Mouse (Mus musculus) midbrain, embryonic 10.5 days (tissue): Measurements from ENCODE around the gene Fuz. TPM values are rescaled to one million over a fixed set of nuclear protein-coding genes. Genes with fewer than 3 reads are reported as not detected.
A peak's percentile ranks its signal among the peaks of the same experiment; 100 is the strongest.

ENCODE experiments used
- DNase-seq: peaks from one replicate; pipeline ENCODE4 v3.0.0-alpha.2; 2017; ENCODE audit warnings: low spot score
- H3K27ac ChIP-seq: fragments of 300-500 bp; sonication (generic); replicated peaks from 2 replicates; pipeline ENCODE4 v1.5.1; 2016; ENCODE audit warnings: mild to moderate bottlenecking
- H3K27me3 ChIP-seq: fragments of 300-500 bp; sonication (generic); 2 replicates; pipeline ENCODE4 v1.6.1; 2016; ENCODE audit warnings: low read depth, mild to moderate bottlenecking; ENCODE audit not compliant: poor library complexity, severe bottlenecking
- H3K36me3 ChIP-seq: fragments of 300-500 bp; sonication (generic); 2 replicates; pipeline ENCODE4 v1.6.1; 2016; ENCODE audit warnings: mild to moderate bottlenecking, moderate library complexity
- H3K4me1 ChIP-seq: fragments of 300-500 bp; sonication (generic); 2 replicates; pipeline ENCODE4 v1.6.1; 2016
- H3K4me3 ChIP-seq: fragments of 300-500 bp; sonication (generic); 2 replicates; pipeline ENCODE4 v1.5.1; 2016; ENCODE audit warnings: mild to moderate bottlenecking, moderate library complexity
- H3K9me3 ChIP-seq: fragments of 300-500 bp; sonication (generic); replicated peaks from 2 replicates; pipeline ENCODE4 v1.6.1; 2016; ENCODE audit warnings: mild to moderate bottlenecking
- WGBS: fragments of 180-500 bp; shearing (Covaris S2); methylation state at CpG from one replicate; pipeline ENCODE4 v1.1.7; 2016; 5-methylcytosine and 5-hydroxymethylcytosine counted together
- polyA plus RNA-seq: library from polyadenylated mRNA; unstranded; fragments of >200 nt; fragmentation: Nextera tagmentation; extraction: Ambion mirVana; gene quantifications from 2 replicates; pipeline ENCODE4 v1.2.1, GENCODE M21; 2016

Gene Fuz
- polyA plus RNA-seq, 1 experiment from 2014 or later = 30.6 TPM

- H3K27me3 ChIP-seq = no peaks in the 10 kb centered on the region
- H3K4me1 ChIP-seq = peaks cover 19% of the 10 kb centered on the region
- no peak overlapping the region for H3K4me3 ChIP-seq
- no peak for DNase-seq
- H3K27ac ChIP-seq = no peak overlapping the region
- H3K36me3 ChIP-seq = peaks cover 100% of the 10 kb centered on the region
- WGBS = 93% methylated on average over 3 of the region's 3 CpGs
- no peaks in the 10 kb centered on the region for H3K9me3 ChIP-seq
These were observed 12.8 kb upstream of the Fuz start for GRCm38 (mm10) chr7:44883036-44883435.

- H3K4me1 ChIP-seq = peaks cover 34% of the 10 kb centered on the region
- H3K27me3 ChIP-seq = no peaks in the 10 kb centered on the region
- H3K4me3 ChIP-seq = no peak overlapping the region
- WGBS = 98% methylated on average over 5 of the region's 5 CpGs
- peaks cover 100% of the 10 kb centered on the region for H3K36me3 ChIP-seq
- no peak for DNase-seq
- no peak overlapping the region for H3K27ac ChIP-seq
- H3K9me3 ChIP-seq = no peaks in the 10 kb centered on the region
These were observed 11.2 kb upstream of the Fuz start for GRCm38 (mm10) chr7:44884637-44885036.

- Histone ChIP-seq H3K27me3 (no peaks in the 10 kb centered on the region), H3K36me3 (peaks cover 91% of the 10 kb centered on the region), H3K4me1 (peaks cover 53% of the 10 kb centered on the region), H3K4me3 (no peak overlapping the region), H3K27ac (no peak overlapping the region), H3K9me3 (no peaks in the 10 kb centered on the region)
- DNase-seq = no peak
- 91% methylated on average over 7 of the region's 7 CpGs for WGBS
These were observed 8.9 kb upstream of the Fuz start for GRCm38 (mm10) chr7:44886964-44887363.

- Histone ChIP-seq H3K4me1 (peaks cover 59% of the 10 kb centered on the region), H3K27me3 (no peaks in the 10 kb centered on the region), H3K36me3 (peaks cover 76% of the 10 kb centered on the region), H3K4me3 (0 out of 2 replicates have a peak overlapping the region, but pooled peaks have one; percentile 9), H3K27ac (no peak overlapping the region; the same call in 1 of the 2 replicates), H3K9me3 (no peaks in the 10 kb centered on the region)
- no peak for DNase-seq
- 96% methylated on average over 13 of the region's 13 CpGs for WGBS
These were observed 7.4 kb upstream of the Fuz start for GRCm38 (mm10) chr7:44888256-44889105.

GRCm38 (mm10) chr7:44890180-44890579, 5.7 kb upstream of the Fuz start:
- H3K4me1 ChIP-seq = peaks cover 76% of the 10 kb centered on the region
- WGBS = 92% methylated on average over 7 of the region's 7 CpGs

GRCm38 (mm10) chr7:44890737-44891136, 5.1 kb upstream of the Fuz start:
- peak overlapping the region; percentile 95 for H3K27ac ChIP-seq
- H3K36me3 ChIP-seq = peaks cover 53% of the 10 kb centered on the region
- peaks cover 76% of the 10 kb centered on the region for H3K4me1 ChIP-seq
- peak overlapping the region; percentile 90 for H3K4me3 ChIP-seq
- no peaks in the 10 kb centered on the region for H3K27me3 ChIP-seq
- 90% methylated on average over 4 of the region's 4 CpGs for WGBS
- H3K9me3 ChIP-seq = no peaks in the 10 kb centered on the region
- no peak for DNase-seq

More at GRCm38 (mm10) chr7:44890180-44890579, 5.7 kb upstream of the Fuz start:
- no peaks in the 10 kb centered on the region for H3K27me3 ChIP-seq
- H3K4me3 ChIP-seq = peak overlapping the region; percentile 90
- peaks cover 59% of the 10 kb centered on the region for H3K36me3 ChIP-seq
- DNase-seq = no peak
- 0 out of 2 replicates have a peak overlapping the region, but pooled peaks have one; percentile 95 for H3K27ac ChIP-seq
- no peaks in the 10 kb centered on the region for H3K9me3 ChIP-seq

- Histone ChIP-seq H3K9me3 (no peaks in the 10 kb centered on the region), H3K36me3 (peaks cover 45% of the 10 kb centered on the region), H3K4me1 (peaks cover 73% of the 10 kb centered on the region), H3K27me3 (no peaks in the 10 kb centered on the region), H3K4me3 (peak overlapping the region; percentile 90), H3K27ac (peak overlapping the region; percentile 95)
- DNase-seq = no peak
- WGBS = 33% methylated on average over 6 of the region's 6 CpGs
These were observed 4.3 kb upstream of the Fuz start for GRCm38 (mm10) chr7:44891611-44892010.

- H3K9me3 ChIP-seq = no peaks in the 10 kb centered on the region
- peaks cover 74% of the 10 kb centered on the region for H3K4me1 ChIP-seq
- peaks cover 39% of the 10 kb centered on the region for H3K36me3 ChIP-seq
- peak; percentile 96 for DNase-seq
- no peaks in the 10 kb centered on the region for H3K27me3 ChIP-seq
- H3K4me3 ChIP-seq = peak within 1 kb of the TSS; percentile 90
- H3K27ac ChIP-seq = peak within 1 kb of the TSS; percentile 95
- WGBS = under 1% methylated on average over 56 of the region's 56 CpGs
These were observed 3.5 kb upstream of the Fuz start, which contains the start of gene Med25 for GRCm38 (mm10) chr7:44892276-44892921. Gene Med25, minus strand, starts transcription at chr7:44892712.

GRCm38 (mm10) chr7:44893197-44893596, 2.7 kb upstream of the Fuz start:
- H3K4me1 ChIP-seq = peaks cover 80% of the 10 kb centered on the region
- 15% methylated on average over 8 of the region's 8 CpGs for WGBS
- no peaks in the 10 kb centered on the region for H3K9me3 ChIP-seq
- peak; percentile 45 for DNase-seq
- no peaks in the 10 kb centered on the region for H3K27me3 ChIP-seq
- H3K27ac ChIP-seq = peak overlapping the region; percentile 95
- H3K36me3 ChIP-seq = peaks cover 35% of the 10 kb centered on the region
- peak overlapping the region; percentile 90 for H3K4me3 ChIP-seq

GRCm38 (mm10) chr7:44894175-44894574, 1.7 kb upstream of the Fuz start:
- H3K4me3 ChIP-seq = no peak overlapping the region
- DNase-seq = no peak
- no peaks in the 10 kb centered on the region for H3K27me3 ChIP-seq
- no peaks in the 10 kb centered on the region for H3K9me3 ChIP-seq
- peak overlapping the region; percentile 95 for H3K27ac ChIP-seq
- H3K4me1 ChIP-seq = peaks cover 80% of the 10 kb centered on the region
- 88% methylated on average over 3 of the region's 3 CpGs for WGBS
- H3K36me3 ChIP-seq = peaks cover 35% of the 10 kb centered on the region

GRCm38 (mm10) chr7:44895206-44895592, 680 bp upstream of the Fuz start:
- WGBS = 62% methylated on average over 7 of the region's 7 CpGs
- H3K4me3 ChIP-seq = peak overlapping the region; percentile 75
- H3K27ac ChIP-seq = peak overlapping the region; percentile 95
- H3K27me3 ChIP-seq = no peaks in the 10 kb centered on the region
- DNase-seq = no peak
- peaks cover 36% of the 10 kb centered on the region for H3K36me3 ChIP-seq
- no peaks in the 10 kb centered on the region for H3K9me3 ChIP-seq
- H3K4me1 ChIP-seq = peaks cover 85% of the 10 kb centered on the region

- Histone ChIP-seq H3K9me3 (no peaks in the 10 kb centered on the region), H3K27me3 (no peaks in the 10 kb centered on the region), H3K4me3 (peak overlapping the region; percentile 75), H3K36me3 (peaks cover 35% of the 10 kb centered on the region), H3K27ac (peak overlapping the region; percentile 95), H3K4me1 (peaks cover 85% of the 10 kb centered on the region)
- no peak for DNase-seq
- WGBS = 44% methylated on average over 10 of the region's 10 CpGs
These were observed 620 bp downstream of the Fuz start for GRCm38 (mm10) chr7:44896499-44896898.

GRCm38 (mm10) chr7:44898607-44899006, 2.7 kb downstream of the Fuz start:
- H3K36me3 ChIP-seq = peaks cover 53% of the 10 kb centered on the region
- 39% methylated on average over 19 of the region's 19 CpGs for WGBS
- peak overlapping the region; percentile 75 for H3K4me3 ChIP-seq
- H3K27ac ChIP-seq = peak overlapping the region; percentile 69
- H3K4me1 ChIP-seq = peaks cover 82% of the 10 kb centered on the region
- no peaks in the 10 kb centered on the region for H3K9me3 ChIP-seq
- H3K27me3 ChIP-seq = no peaks in the 10 kb centered on the region
- peak; percentile 39 for DNase-seq
